Mouse (Mus musculus): ENCODE data around the gene Gipc3. TPM values are rescaled to one million over a fixed set of nuclear protein-coding genes. Genes with fewer than 3 reads are reported as not detected.

The Gipc3 gene
- total RNA-seq, 4 experiments from 2014 or later, result 0.46 to 1.2 (median 0.73) TPM

DNA sequence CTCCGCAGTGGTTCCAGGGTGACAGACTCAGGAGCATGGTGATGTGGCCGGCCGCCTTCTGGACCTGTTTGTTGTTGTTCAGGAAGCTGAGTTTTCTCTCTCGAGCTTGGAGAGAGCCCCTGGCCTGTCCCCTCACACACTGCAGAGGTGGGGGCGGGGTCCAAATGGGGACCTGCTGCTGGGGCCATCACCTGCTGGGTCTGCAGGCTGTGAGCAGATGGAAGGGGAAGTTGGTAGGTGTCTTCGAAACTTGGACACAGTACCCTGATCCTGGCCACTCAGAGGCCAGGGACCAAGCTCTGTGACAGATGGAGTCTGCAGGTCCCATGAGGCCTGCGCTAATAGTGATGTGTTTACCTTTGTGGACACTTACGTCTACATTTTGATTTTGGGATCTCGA, 41.7 kb downstream of the Gipc3 start:
- no peak for DNase-seq (ENCODE audit: low spot score in 2 of 2)

DNA sequence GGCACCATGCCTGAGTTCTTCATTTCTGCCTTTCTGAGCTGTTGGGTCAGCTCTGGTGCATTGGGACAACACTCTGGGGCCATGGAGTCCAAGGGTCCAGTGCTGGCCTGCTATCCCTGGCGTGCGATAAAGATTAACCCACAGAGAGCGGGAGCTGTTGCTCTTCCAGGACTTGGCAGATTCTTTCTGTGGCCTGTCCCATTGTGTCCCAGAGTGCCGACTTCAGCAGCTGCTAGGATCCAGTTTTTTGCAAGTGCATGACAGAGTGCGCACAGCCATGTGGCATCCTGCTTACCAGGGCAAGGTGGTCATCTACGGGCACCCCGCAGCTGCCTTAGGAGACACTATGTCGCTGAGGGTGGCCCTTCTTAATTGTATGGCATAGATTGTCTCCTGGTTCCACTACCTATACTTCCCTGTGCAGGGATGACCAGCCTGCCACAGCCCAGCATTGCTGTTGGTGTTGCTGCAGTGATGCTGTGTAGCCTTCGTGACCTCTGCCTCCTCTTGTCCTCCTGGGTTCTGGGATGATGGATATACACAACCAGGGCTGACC, 42.6 kb downstream of the Gipc3 start:
- no peak for DNase-seq (ENCODE audit: low spot score in 2 of 2)

DNA sequence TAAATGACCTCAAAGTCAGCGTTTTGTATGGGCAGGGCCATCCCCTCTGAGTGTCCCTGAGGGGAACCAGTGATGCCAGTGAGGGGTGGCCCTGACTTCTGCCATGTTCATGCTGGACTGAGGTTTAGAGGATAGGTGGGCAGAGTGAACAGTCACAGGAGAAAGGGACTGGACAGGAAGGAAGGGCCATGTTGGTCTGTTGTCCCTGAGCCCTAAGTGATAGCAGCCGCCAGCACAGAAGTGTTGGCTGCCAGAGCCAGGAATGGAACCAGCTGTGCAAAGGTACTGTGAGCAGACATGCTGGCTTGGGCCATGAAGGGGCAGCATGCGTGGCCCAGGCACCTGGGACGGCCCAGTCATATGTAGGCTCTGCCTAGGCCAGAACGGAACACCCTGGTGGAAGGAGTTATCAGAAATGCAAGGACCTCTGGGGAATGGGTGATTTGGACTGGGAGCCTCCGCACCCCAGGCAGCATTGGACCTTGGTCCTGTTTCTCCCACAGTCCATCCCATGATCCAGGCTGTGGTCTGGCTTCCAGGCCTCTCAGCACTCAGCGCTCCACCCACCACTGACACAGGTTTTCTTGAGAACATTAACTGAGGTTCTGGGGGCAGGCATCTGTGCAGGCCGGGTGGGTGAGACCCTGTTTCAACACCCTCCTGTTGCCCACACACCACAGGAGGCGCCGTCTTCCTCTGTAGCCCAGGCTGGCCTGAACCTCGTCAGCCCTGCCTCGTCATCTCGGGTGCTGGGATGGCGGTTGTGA, 43.3 kb downstream of the Gipc3 start:
- DNase-seq (ENCODE audit: low spot score in 2 of 2), result no peak

DNA sequence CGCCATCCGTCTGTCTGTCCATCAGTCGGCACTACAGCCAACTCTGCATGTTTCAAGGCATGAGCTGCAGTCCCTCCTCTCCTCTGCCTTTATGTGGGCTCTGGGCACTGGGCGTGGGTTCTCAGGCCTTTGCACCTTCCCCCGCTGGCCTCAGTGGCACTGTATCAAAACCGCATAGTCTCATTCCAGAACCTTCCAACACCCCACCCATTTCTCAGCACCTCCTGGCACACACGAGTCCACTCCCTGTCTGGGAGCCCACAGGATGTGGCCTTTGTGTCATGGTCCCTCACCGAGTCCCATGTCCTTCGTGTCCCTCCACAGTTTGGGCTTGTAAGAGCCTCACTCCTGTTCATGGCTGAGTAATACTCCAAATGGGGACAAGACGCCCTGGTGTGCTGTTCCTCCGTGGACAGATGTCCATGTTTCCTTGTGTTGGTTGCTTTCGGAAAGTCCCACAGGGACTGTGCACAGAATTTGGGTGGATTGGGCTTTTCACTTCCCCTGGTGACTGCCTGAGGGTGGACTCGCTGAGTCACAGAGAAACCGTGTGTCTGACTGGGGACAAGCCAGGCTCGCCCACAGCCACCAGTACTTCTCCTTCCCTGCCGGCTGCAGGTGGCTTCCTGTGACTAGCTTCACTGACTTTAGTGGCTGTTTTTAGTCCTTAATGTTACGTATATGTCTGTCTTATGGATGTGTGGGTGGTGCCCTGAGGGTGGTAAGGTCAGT, 44.5 kb downstream of the Gipc3 start:
- DNase-seq (ENCODE audit: low spot score in 2 of 2), result no peak

DNA sequence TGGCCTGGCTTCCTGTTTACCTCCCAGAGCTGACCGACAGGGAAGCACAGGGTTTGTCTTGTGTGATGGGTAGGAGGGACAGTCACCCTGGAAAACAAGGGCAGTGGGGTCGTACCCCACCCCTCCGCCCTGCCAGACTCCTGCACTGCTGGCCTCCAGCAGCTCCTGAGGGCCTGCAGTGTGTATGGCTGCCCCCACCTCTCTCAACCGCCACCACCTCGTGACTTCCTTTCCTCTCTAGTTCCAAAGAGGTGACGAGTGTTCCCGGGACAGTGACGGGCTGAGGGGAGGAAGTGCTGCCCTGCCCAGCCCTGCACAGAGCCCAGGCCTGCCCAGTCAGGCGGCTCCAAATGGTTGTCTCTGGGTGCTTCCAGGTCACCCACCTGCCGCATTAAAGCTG, 45.2 kb downstream of the Gipc3 start:
- no peak for DNase-seq (ENCODE audit: low spot score in 2 of 2)

DNA sequence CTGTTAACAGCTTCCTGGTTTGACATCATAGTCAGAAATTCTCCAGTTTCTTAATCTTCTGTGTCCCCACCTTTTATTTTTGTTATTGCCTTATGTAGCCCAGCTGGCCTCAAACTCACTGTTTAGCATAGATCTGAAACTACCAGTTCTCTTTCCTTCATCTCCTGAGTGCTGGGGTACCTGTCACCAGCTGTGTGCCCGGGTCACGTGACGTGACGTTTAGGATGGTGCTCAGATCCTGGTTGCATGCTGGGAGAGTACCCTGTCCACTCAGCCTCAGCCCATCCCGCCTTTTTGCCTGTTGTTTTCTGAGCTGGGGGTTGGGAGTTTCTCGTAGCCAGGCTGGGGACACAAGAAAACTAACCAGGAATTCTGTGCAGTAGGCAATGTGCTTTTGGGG, 45.8 kb downstream of the Gipc3 start:
- DNase-seq (ENCODE audit: low spot score in 2 of 2), result no peak

DNA sequence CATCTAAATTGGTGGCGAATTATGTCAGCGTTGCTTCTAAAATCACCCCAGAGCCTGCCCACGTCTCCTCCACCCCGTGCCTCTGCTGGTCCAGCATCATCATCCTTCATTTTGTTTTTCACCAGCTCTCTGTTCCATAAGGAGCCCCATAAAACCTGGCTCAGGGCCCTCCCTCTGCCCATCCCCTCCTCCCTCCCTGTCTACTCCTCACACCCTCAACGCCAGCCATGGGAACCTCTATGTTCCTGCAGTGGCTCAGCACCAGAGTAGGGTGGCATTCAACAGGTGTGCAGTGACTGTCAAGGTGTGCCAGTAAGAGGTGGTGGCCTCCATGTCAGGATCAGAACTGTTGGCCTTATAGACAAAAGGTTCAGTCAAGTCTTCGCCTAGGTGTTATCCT, 47.9 kb downstream of the Gipc3 start:
- no peak for DNase-seq (ENCODE audit: low spot score in 2 of 2)

DNA sequence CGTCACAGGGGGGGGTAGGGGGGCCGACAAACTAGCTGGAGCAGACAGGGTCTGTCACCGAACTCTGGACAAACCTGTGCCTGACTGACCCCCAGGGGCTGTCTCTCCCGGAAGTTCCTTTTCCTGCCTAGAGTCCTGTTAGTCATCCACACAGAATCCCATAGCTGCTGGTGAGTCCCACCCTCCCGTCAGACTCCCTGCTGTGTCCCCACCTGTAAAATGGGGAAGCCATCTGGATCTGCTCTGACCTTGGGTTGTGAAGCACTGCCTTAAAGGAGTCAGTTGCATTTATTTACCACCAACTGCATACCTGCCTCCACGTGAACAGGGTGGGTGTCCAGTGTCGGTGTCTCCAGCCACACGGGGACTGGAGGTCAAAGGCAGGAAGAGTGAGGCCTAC, 48.6 kb downstream of the Gipc3 start:
- DNase-seq (ENCODE audit: low spot score in 2 of 2), result no peak

DNA sequence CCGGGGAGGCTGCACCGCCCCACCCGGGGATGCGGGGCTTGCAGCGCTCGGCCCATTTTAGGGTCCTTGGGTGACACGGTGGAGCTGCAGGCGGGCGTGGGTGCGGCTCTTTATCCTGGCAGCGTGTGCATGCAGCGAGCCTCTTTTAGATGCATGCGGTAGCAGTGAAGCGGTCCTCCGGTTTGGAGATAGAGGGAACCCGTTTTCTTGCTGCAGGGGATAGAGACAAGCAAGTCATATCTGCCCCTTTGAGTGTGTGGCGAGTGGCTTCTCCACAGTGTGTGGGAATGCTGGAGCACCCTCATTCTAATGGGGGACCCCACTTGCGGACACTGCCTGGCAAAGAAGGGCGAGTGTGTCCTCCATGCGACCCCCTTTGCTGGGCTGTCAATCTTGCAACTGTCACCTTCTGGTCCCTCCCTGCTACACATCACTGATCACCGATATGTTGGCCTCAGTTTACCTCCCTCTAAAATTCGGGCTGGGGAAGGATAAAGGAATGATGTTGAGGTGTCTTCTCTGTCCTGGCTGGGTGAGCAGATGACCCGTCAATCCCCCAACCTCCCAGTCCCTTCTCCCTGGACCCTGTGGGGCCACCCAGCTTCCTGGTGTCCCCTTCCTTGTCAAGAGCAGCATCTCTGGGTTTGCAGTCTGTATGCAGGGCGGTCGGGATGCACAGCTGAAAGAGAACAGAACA, 49.6 kb downstream of the Gipc3 start:
- no peak for DNase-seq (ENCODE audit: low spot score in 2 of 2)

DNA sequence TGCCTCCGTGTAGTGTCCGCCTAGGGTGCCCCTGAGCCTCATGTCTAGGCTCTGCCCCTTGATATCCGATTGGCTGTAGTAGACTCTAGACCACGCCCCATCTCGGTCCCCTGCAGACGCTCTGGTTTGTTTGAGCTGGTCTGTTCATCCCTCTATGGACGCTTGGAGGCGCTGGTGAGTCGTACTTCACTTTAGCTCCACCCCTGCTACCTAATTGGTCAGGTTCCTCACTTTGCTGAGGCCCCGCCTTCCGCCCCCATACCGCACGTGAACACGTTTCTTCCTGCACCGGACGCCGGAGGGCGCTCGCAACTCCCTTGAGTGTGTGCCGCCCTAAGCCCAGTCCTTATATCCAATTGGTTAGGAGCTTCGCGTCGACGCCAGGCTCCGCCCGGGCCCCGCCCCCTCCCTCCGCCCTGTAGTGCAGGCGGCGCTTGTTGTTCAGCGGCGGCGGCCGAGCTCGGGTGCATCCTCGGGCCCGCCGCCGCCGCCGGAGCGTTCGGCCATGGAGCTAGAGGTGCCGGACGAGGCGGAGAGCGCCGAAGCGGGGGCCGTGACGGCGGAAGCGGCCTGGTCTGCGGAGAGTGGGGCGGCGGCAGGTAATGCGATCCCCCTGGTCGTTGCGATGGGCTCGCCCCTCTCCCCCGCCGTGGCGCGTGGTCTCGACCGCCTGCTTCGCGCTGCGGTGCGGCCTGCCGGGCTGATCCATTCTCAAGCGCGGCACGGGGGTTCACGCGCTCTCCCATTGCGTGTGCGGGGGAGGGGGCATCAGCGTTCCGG, 50.3 kb downstream of the Gipc3 start, which contains the start of gene Pip5k1c:
TSS of gene Pip5k1c (plus strand) at position 410 of the 780 bp plus-strand sequence.
- peak; percentile 99 to 100 for DNase-seq (ENCODE audit: low spot score in 2 of 2)

DNA sequence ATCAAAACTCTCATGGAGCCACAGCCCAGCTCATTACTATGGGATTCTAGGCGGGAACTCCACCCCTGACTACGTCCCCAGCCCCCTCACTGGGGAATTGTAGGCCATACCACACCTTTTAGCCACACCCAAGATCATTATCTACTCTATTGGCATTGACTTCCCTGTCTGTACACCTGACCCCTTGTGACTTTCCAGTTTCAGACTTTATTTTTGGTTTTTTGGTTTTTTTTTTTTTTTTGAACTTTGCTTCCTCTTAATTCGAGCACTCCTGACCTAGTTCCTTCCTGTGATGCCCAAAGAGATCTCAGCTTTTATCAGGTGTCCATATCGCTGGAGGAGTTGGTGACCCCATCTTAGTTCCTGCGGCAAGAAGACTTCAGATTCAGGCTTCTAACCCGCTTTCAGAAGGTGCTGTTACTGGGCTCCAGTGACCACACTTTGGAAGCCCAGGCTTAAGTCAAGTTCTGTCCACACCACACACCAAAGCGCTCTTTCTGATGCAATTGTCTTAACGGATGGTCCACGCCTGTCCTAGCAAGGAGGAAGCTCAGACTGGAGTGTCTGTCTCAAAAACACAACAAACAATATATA, 51.5 kb downstream of the Gipc3 start, which contains the start of gene Tjp3:
TSS of gene Tjp3 (minus strand) at position 71 of the 594 bp plus-strand sequence.
- no peak for DNase-seq (ENCODE audit: low spot score in 2 of 2)

DNA sequence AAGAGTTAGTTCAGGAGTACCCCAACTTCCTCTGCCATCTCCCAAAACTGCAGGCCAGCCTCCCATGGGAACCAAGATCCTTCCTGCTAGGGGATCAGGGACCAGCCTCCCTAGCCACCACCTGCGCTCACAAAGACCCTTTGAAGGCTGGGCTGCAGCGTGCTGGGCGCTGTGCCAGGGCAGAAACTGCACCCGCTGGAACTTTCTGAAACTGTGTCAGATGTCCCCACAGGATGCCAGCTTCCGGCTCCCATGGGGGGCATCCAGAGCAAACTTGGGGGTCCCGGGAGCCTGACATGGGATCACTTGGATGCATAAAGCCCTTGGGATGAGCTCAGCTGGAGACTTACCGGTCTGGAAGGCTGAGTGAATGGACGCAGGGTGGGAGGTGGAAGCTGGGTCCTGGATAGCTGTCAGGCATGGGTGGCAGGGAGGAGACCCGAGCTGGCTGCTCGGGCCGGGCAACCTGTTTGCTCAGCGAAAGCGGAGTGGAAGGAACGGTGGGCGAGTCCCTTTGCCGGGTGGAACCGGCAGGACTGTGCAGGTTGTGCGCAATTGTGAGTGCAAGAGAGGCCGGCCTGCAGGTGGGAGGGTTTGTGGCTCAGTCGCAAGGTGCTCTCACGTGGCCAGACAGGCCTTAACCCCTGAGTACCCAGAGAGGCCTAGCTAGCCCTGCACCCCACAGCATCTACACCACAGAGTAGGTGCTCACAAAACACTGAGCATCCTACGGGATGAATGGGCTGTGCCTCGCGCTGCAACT, 52.2 kb downstream of the Gipc3 start:
- no peak for DNase-seq (ENCODE audit: low spot score in 2 of 2)

DNA sequence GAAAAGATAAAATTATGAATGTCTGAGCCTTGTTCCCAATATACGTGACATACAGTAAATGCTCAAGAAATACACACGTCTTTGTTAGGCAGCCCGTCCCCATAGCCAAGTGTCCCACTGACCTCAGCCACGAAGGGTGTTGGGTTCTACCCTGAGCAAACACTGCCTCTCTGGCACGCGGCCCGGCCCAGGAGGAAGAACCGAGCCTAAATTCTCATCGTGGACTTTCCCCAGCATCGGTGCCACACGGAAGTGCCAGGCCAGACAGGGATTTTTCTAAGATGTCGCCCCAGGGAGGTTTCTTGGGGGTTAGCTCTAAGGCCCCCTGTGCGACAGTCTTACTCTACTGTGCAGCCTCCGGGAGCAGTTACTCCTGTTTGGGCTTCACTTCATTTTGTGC, 53.3 kb downstream of the Gipc3 start:
- no peak for DNase-seq (ENCODE audit: low spot score in 2 of 2)

DNA sequence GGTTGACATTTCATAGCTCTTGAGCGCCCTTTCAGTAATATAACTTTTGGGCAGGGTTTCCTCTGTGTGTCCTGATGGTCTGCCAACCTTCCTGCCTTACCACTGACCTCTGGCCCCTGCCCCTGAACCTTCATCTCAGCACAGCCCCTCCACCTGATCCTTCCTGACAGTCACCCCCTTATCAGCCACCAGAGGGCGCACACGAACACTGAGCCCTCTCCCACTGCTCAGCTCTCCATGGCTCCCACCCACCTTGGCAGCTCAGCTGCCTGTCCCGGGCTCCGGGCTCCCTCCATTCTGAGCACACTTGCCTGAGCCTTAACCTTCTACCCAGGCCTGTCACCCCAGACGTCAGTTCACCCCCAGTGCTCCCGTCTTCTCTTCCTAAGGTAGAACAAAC, 53.8 kb downstream of the Gipc3 start:
- peak in 1 of 2 experiments; percentile 58 for DNase-seq (ENCODE audit: low spot score in 2 of 2)

DNA sequence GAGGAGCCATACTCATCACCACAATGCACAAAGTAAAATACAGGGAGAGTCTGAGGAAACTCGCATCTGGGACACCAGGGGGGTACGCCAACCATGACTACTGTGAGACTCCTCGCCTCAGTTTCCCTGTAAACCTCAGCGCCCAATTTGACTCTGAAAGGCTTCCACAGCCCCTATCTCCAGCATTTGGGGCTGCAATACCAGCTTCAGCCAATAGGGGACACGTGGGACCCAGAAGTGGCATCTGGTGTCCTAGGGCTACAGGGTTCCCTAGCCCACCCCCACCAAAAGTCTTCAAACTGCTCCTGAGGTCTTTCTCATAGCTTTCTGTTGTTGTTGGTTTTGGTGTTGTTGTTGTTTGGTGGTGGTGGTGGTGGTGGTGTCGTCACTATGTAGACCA, 54.5 kb downstream of the Gipc3 start:
- no peak for DNase-seq (ENCODE audit: low spot score in 2 of 2)

DNA sequence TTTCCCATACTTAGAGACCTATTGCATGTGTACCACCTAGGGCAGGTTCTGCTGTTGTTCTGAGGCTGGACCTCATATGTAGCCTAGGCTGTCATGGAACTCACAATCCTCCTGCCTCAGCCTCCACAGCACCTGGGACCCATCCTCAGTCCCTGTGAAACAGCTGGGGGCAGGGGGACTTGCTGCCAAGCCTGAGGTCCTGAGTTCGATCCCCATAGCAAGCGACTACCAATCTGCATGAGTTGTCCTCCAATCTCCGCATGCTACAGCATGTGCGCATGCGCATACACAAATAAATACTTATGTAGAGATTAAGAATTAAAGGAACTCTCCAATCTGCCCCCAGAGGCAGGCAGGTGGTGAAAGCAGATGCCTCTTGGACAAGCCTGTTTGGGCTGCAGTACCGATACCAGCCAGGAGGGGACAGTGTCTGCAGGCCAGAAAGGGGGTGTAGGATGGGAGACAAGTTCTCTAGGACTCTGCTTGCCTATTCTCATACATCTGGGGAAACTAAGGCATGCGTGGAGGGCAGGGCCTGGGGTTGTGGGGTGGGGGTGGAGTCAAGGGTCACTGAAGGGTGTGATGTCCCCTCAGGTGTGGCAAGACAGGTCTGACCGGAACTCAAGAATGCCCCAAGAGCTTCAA, 55.4 kb downstream of the Gipc3 start:
- DNase-seq (ENCODE audit: low spot score in 2 of 2), result no peak

DNA sequence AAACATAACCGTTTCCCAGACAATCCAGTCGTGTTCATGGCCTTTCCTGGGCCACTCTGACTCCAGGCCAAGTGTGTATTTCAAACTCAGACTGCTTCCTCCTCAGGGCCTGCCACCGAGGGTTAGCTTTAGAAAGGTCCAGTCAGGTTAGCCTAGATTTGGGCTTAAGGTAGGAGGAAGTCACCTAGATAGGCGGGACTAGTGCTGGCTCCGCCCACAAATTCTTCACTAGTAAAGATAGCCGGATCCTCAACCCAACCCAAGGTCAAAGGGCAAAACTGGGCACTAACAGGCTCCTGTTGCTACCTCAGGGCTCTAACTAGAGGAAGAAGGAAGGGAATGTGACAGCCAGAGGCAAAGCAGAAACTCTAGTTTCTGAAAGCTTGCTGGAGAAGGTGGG, 56.5 kb downstream of the Gipc3 start:
- DNase-seq (ENCODE audit: low spot score in 2 of 2), result no peak

DNA sequence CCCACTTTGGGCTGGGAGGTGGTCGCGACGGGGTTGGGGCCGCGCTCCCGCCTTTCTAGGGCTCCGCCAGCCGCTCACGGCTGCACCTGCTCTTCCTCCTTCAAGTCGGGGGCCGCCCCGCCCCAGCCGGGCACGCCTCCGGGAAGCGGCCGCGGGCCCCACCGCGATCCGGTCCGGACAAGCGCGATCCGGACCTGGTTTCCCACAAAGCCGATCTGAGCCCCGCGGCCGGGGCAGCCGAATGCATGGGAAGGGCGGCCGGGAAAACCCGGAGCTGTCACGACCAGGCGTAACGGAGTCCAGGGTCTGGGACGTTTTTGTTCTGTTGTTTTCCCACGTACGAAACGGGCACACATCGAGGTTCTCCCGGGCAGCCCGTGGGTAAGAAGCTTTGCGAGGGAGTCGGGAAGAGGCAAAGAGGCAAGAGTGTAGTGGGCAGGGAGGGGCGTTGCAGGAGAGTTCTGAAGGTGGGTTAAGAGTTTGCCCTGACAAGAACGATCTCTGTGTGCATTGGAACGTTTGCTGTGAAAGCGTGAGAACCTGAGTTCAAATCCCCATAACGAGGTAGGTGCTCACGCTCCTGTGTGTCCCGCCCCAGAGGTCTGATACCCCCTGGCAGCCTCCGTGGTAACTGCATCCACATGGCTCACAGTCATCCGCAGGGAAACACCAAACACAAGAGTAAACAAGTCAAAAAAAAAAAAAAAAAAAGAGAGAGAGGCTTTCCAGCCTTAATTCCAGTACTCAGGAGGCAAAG, 57.2 kb downstream of the Gipc3 start:
- peak; percentile 65 to 68 for DNase-seq (ENCODE audit: low spot score in 2 of 2)
